In the genomic region with DNA sequence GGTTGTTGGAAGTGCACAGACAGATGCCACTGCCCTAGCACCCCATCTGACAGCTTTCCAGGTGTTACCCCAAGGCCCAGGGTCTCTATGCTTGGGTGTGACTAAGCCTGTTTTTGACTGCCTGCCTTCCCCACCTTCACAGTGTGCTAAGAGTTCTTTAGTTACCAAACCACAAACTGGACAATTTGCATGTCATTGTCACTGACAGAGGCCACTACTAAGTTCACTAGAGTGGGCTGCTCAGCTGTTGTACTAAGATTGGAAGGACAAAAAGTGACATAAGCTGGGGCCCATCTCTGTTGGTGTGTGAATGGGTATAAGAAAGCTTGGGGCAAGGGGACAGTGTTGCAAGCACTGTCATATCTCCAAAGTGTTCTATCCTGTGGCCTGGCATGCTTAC, we compare ENCODE assay signal across 28 mouse cellular contexts.
DNase-seq lines count a peak whose midpoint lies in the region; ATAC-seq and TF ChIP-seq lines count a peak whose summit lies in the region.
"Had no signal": no experiment of that assay in that cellular context is flagged by ENCODE, and none has a peak within 500 bp of the region (broad histone marks: within the 10 kb centered on the region; RNA-seq: fewer than 3 reads in every experiment).

No protein-coding gene starts in this region.

- TF ChIP-seq POLR2A in bone marrow, adult 2 months (IDR thresholded peaks at IDR 0.05; ENCODE audit: borderline replicate concordance, control insufficient read depth, low read depth, low read length) = no peak

- ATAC-seq in megakaryocyte, adult 5-6 weeks (ENCODE audit: poor library complexity, severe bottlenecking) = 0 out of 2 replicates have a peak, but pooled peaks have one; percentile 2
- ATAC-seq in erythroblast, adult 5-6 weeks (replicated peaks; ENCODE audit: low FRiP score, poor library complexity, severe bottlenecking) = no peak
- ATAC-seq: forebrain, embryonic 14.5 days; intestine, postnatal 0 days; midbrain, embryonic 13.5 days; Patski had no signal

- peak; percentile 56 to 64 for DNase-seq in spleen, postnatal 36 days (ENCODE audit: low spot score in 2 of 2)
- DNase-seq in spleen, postnatal 10 days (ENCODE audit: low spot score in 2 of 2) = no peak
- DNase-seq in urinary bladder, postnatal 4 days (ENCODE audit: low spot score in 2 of 2) = no peak
- DNase-seq in right cerebral cortex, adult 2 months (ENCODE audit: low spot score in 2 of 2) = no peak
- DNase-seq: adrenal gland, postnatal 25 days; cerebellum, adult 8-10 months; cerebellum, postnatal 25 days; gastrocnemius, postnatal 25 days; heart, adult 11 months; heart, postnatal 4 days; kidney, adult 9 months; kidney, postnatal 10 days; lung, postnatal 36 days; retina, postnatal 1 day; right cerebral cortex, postnatal 25 days had no signal

- TF ChIP-seq CTCF in bone marrow, adult 2 months (IDR thresholded peaks at IDR 0.05; ENCODE audit: control insufficient read depth, insufficient read depth, low read length) = no peak

- peak overlapping the region; percentile 82 for H3K4me3 ChIP-seq in bone marrow, adult 2 months (replicated peaks; ENCODE audit: control insufficient read depth, low read depth, low read length)
- H3K4me3 ChIP-seq: embryonic facial prominence, embryonic 10.5 days; embryonic facial prominence, embryonic 15.5 days; heart, embryonic 12.5 days; lung, embryonic 15.5 days; midbrain, embryonic 13.5 days; neural tube, embryonic 15.5 days had no signal

- H3K4me1 ChIP-seq in bone marrow, adult 2 months (ENCODE audit: control insufficient read depth, insufficient read depth, low read length) = peaks cover 10% of the 10 kb centered on the region; the same call in 1 of the 2 replicates
- H3K4me1 ChIP-seq: embryonic facial prominence, embryonic 10.5 days; embryonic facial prominence, embryonic 15.5 days; heart, embryonic 12.5 days; lung, embryonic 15.5 days; midbrain, embryonic 13.5 days; neural tube, embryonic 15.5 days had no signal

- peak overlapping the region; percentile 88 for H3K27ac ChIP-seq in bone marrow, adult 2 months (ENCODE audit: control insufficient read depth, insufficient read depth, low read depth, low read length, poor library complexity)
- H3K27ac ChIP-seq: embryonic facial prominence, embryonic 10.5 days; embryonic facial prominence, embryonic 15.5 days; hindbrain, embryonic 14.5 days; lung, embryonic 15.5 days; midbrain, embryonic 13.5 days; neural tube, embryonic 15.5 days had no signal

Comparison
In these comparisons a context has a peak if more than half of its experiments do, and no peak if none do; other contexts are left out.
1. DNase-seq: peak in spleen, postnatal 36 days (2 of 2); none in spleen, postnatal 10 days (0 of 2), urinary bladder, postnatal 4 days (0 of 2) and right cerebral cortex, adult 2 months (0 of 2).